Comparison of ENCODE assay signal across 8 mouse cellular contexts in genomic region chr7:99441534-99442072, GRCm38 (mm10). TPM values are rescaled to one million over a fixed set of nuclear protein-coding genes. Genes with fewer than 3 reads are reported as not detected.
DNase-seq lines count a peak whose midpoint lies in the region; ATAC-seq and TF ChIP-seq lines count a peak whose summit lies in the region.

No protein-coding gene starts in this region.

- ATAC-seq in forebrain, postnatal 0 days: peak; percentile 19; the same call in 1 of the 2 replicates
- no peak for ATAC-seq in forebrain, embryonic 14.5 days
- peak; percentile 71 for ATAC-seq in intestine, embryonic 15.5 days

- WGBS in forebrain, postnatal 0 days: 24% methylated on average over 6 of the region's 6 CpGs
- WGBS in forebrain, embryonic 14.5 days: 27% methylated on average over 6 of the region's 6 CpGs
- WGBS in intestine, embryonic 15.5 days: 23% methylated on average over 6 of the region's 6 CpGs

- no peak overlapping the region for H3K27ac ChIP-seq in forebrain, postnatal 0 days (ENCODE audit: low read depth, low read length)
- no peak overlapping the region for H3K27ac ChIP-seq in forebrain, embryonic 14.5 days (ENCODE audit: low read depth, low read length)
- H3K27ac ChIP-seq in intestine, embryonic 15.5 days: peak overlapping the region; percentile 49

- no peaks in the 10 kb centered on the region for H3K27me3 ChIP-seq in forebrain, postnatal 0 days (ENCODE audit: insufficient read depth, low read length)
- no peaks in the 10 kb centered on the region for H3K27me3 ChIP-seq in forebrain, embryonic 14.5 days (replicated peaks; ENCODE audit: control insufficient read depth, insufficient read depth, low read length)
- no peaks in the 10 kb centered on the region for H3K27me3 ChIP-seq in intestine, embryonic 15.5 days (replicated peaks)

- H3K9ac ChIP-seq in forebrain, postnatal 0 days: no peak overlapping the region
- no peak overlapping the region for H3K9ac ChIP-seq in forebrain, embryonic 14.5 days (ENCODE audit: low read length)
- H3K9ac ChIP-seq in intestine, embryonic 15.5 days: no peak overlapping the region

- H3K4me2 ChIP-seq in forebrain, postnatal 0 days (ENCODE audit: low read depth): no peak overlapping the region
- H3K4me2 ChIP-seq in forebrain, embryonic 14.5 days (ENCODE audit: low read length): no peak overlapping the region
- no peak overlapping the region for H3K4me2 ChIP-seq in intestine, embryonic 15.5 days (replicated peaks)

- TF ChIP-seq CTCF in forebrain, postnatal 0 days (IDR thresholded peaks at IDR 0.05; ENCODE audit: low read depth): no peak

- peaks cover 23% of the 10 kb centered on the region for H3K36me3 ChIP-seq in forebrain, postnatal 0 days (ENCODE audit: insufficient read depth)
- H3K36me3 ChIP-seq in forebrain, embryonic 14.5 days (ENCODE audit: control insufficient read depth, insufficient read depth, low read length): 0 out of 2 replicates have a peak, but pooled peaks cover 5% of the 10 kb centered on the region
- no peaks in the 10 kb centered on the region for H3K36me3 ChIP-seq in intestine, embryonic 15.5 days

- H3K4me3 ChIP-seq in forebrain, postnatal 0 days (ENCODE audit: low read depth, low read length): no peak overlapping the region
- H3K4me3 ChIP-seq in forebrain, embryonic 14.5 days (ENCODE audit: low read depth, low read length): no peak overlapping the region
- H3K4me3 ChIP-seq in intestine, embryonic 15.5 days (replicated peaks): no peak overlapping the region

- H3K4me1 ChIP-seq in forebrain, postnatal 0 days (ENCODE audit: insufficient read depth): no peaks in the 10 kb centered on the region
- H3K4me1 ChIP-seq in forebrain, embryonic 14.5 days (ENCODE audit: control insufficient read depth, insufficient read depth, low read length): 0 out of 2 replicates have a peak, but pooled peaks cover 4% of the 10 kb centered on the region
- peaks cover 19% of the 10 kb centered on the region for H3K4me1 ChIP-seq in intestine, embryonic 15.5 days (replicated peaks)

- no peaks in the 10 kb centered on the region for H3K9me3 ChIP-seq in forebrain, postnatal 0 days (ENCODE audit: low read length)
- H3K9me3 ChIP-seq in forebrain, embryonic 14.5 days (replicated peaks; ENCODE audit: control insufficient read depth, low read length): no peaks in the 10 kb centered on the region
- H3K9me3 ChIP-seq in intestine, embryonic 15.5 days: no peaks in the 10 kb centered on the region

- DNase-seq in forebrain, postnatal 0 days: no peak
- no peak for DNase-seq in forebrain, embryonic 14.5 days (ENCODE audit: low spot score)
- peak; percentile 33 for DNase-seq in gastrocnemius, postnatal 25 days
- peak; percentile 87 to 91 for DNase-seq in lung, adult 18-20 months
- peak; percentile 38 for DNase-seq in urinary bladder, postnatal 25 days (ENCODE audit: low spot score)
- DNase-seq in layer of hippocampus, adult 9-10 months (ENCODE audit: low spot score): no peak
- DNase-seq in layer of hippocampus, postnatal 25 days (ENCODE audit: extremely low spot score in 1 of 2, low spot score in 1 of 2): no peak

RNA-seq across cellular contexts. Expression of gene Klhl35, which starts 24.2 kb away (rescaled TPM):
- total RNA-seq in forebrain, postnatal 0 days (2014; rRNA removed): 3.8 and 4.5 TPM in 2 replicates
- polyA plus RNA-seq in forebrain, postnatal 0 days (2015; fragmentation: Nextera tagmentation; extraction: Ambion mirVana): 3.1 and 3.4 TPM in 2 replicates
- 3.8 and 4.5 TPM in 2 replicates for polyA plus RNA-seq in forebrain, embryonic 14.5 days (2014; fragmentation: Nextera tagmentation; extraction: Ambion mirVana)
- not detected for total RNA-seq in gastrocnemius, postnatal 25 days (2021)
- 0.49 and 0.62 TPM in 2 replicates for polyA plus RNA-seq in intestine, embryonic 15.5 days (2015; fragmentation: Nextera tagmentation; extraction: Ambion mirVana)
- total RNA-seq in layer of hippocampus, postnatal 25 days (2021): 1 to 10 TPM; 2.2 to 3.5 TPM

RNA-seq across cellular contexts. Expression of gene Rps3, which starts 41.9 kb away (rescaled TPM):
- total RNA-seq in forebrain, postnatal 0 days (2014; rRNA removed): 1,114 and 1,634 TPM in 2 replicates
- polyA plus RNA-seq in forebrain, postnatal 0 days (2015; fragmentation: Nextera tagmentation; extraction: Ambion mirVana): 543 and 688 TPM in 2 replicates
- polyA plus RNA-seq in forebrain, embryonic 14.5 days (2014; fragmentation: Nextera tagmentation; extraction: Ambion mirVana): 577 and 687 TPM in 2 replicates
- total RNA-seq in gastrocnemius, postnatal 25 days (2021): 100 to 1,000 TPM; 239 to 240 TPM
- 810 and 875 TPM in 2 replicates for polyA plus RNA-seq in intestine, embryonic 15.5 days (2015; fragmentation: Nextera tagmentation; extraction: Ambion mirVana)
- 100 to 1,000 TPM; 250 to 278 TPM for total RNA-seq in layer of hippocampus, postnatal 25 days (2021)

Comparison
In these comparisons a context has a peak if more than half of its experiments do, and no peak if none do; other contexts are left out.
1. DNase-seq: peak in gastrocnemius, postnatal 25 days (single experiment), lung, adult 18-20 months (2 of 2) and urinary bladder, postnatal 25 days (single experiment); none in forebrain, postnatal 0 days (single experiment), forebrain, embryonic 14.5 days (single experiment), layer of hippocampus, adult 9-10 months (single experiment) and layer of hippocampus, postnatal 25 days (0 of 2).